Mouse (Mus musculus): ENCODE results near the gene Slc6a16. TPM values are rescaled to one million over a fixed set of nuclear protein-coding genes. Genes with fewer than 3 reads are reported as not detected.
A peak's percentile ranks its signal among the peaks of the same experiment; 100 is the strongest.

Slc6a16 gene
- polyA plus RNA-seq, 1 experiment from 2014 or later, result 0.50 TPM

DNA sequence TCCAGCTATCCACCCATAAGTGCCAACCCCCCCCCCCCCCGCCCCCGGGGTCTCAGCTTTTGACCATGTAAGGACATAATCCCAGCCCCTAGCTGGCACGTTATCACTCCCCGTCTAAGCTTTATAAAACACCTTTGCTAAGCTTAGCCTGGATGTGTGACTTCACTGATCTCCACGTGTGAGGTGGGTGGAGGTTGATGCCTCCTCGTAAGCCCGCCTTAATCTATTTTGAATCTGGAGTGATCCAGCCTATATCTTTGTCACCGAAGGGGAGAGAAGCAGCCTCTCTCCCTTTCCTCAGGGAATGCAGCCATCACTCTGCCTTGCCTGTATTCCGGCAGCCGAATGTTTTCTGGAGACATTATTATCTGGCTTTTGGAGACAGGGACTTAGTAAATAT is 38.2 kb upstream of the Slc6a16 start:
- ATAC-seq (replicated peaks), result no peak

DNA sequence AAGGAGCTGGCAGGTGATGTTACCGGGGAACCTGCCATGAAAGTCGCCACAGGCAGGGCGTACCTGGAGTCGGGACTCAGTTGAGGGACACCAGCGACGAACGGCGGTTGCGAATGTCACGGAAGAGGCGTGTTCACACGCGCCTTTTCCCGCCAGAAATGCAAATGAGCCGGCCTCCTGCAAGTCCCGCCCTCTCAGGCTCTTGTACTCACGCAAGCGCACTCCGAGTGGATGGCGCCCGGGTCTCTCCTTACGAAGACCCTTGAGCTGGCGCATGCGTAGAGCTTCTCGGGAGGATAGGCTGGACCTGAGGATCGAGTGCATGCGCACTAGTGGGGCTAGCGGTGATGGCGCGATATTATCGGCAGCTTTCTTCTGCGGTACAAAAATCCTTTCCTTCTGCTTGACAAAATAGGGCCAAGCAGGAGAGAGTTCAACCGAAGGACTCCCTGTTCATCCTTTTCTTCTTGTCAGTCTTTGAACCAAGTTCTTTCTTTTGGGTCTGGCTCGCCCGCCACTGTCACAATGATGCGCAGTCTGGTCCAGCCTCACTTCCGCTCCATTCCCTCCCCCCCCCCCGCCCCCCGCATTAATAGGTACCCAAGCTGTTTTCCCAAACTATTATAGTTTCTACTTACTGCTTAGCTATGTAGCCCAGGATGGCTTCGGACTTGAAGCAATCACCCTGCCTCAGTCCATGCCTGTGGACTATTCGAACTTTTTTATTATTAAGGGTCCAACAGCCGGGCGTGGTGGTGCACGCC is 36.3 kb upstream of the Slc6a16 start, which contains the start of gene Ccdc155:
Gene Ccdc155, minus strand, starts transcription at position 513 of the 764 bp plus-strand sequence.
- H3K9me3 ChIP-seq, result no peaks in the 10 kb centered on the region
- H3K27ac ChIP-seq, result peak within 1 kb of the TSS; percentile 87
- no peaks in the 10 kb centered on the region for H3K36me3 ChIP-seq (replicated peaks)
- H3K27me3 ChIP-seq (replicated peaks), result 0 out of 2 replicates have a peak, but pooled peaks cover 6% of the 10 kb centered on the region
- 8% methylated on average over 44 of the region's 44 CpGs for WGBS
- H3K4me2 ChIP-seq, result peak within 1 kb of the TSS; percentile 64
- peaks cover 5% of the 10 kb centered on the region; the same call in 1 of the 2 replicates for H3K4me1 ChIP-seq
- H3K9ac ChIP-seq, result peak within 1 kb of the TSS; percentile 60
- peak; percentile 98 for ATAC-seq (replicated peaks)
- peak within 1 kb of the TSS; percentile 49 for H3K4me3 ChIP-seq

More for the DNA sequence above, 38.2 kb upstream of the Slc6a16 start:
- no peaks in the 10 kb centered on the region for H3K9me3 ChIP-seq
- H3K4me1 ChIP-seq, result peaks cover 15% of the 10 kb centered on the region
- H3K4me3 ChIP-seq, result no peak overlapping the region
- H3K4me2 ChIP-seq, result no peak overlapping the region
- no peaks in the 10 kb centered on the region for H3K36me3 ChIP-seq (replicated peaks)
- no peak overlapping the region for H3K9ac ChIP-seq
- no peak overlapping the region for H3K27ac ChIP-seq
- 0 out of 2 replicates have a peak, but pooled peaks cover 6% of the 10 kb centered on the region for H3K27me3 ChIP-seq (replicated peaks)
- WGBS, result 67% methylated on average over 10 of the region's 10 CpGs

DNA sequence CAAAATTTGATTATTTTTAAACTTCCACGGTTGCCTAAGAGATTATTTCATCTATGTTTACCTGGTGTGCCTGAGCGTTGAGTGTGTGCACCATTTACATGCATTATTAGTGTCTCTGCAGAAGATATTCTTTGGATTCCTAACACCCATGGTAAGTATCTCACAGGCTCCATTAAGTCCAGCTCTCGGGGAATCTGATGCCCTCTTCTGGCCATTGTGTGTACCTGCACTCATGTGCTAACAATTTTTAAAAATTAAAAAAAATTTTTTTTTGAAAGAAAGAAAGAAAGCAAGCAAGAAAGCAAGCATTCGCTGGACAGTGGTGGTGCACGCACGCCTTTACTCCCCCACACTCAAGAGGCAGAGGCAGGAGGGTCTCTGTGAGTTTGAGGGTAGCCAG is 32.6 kb upstream of the Slc6a16 start:
- WGBS, result 82% methylated on average over 6 of the region's 6 CpGs
- peaks cover 5% of the 10 kb centered on the region; the same call in 1 of the 2 replicates for H3K4me1 ChIP-seq
- no peak overlapping the region for H3K4me3 ChIP-seq
- H3K4me2 ChIP-seq, result no peak overlapping the region
- H3K9me3 ChIP-seq, result no peaks in the 10 kb centered on the region
- no peak for ATAC-seq (replicated peaks)
- peaks cover 27% of the 10 kb centered on the region for H3K27me3 ChIP-seq (replicated peaks)
- no peak overlapping the region for H3K27ac ChIP-seq
- H3K36me3 ChIP-seq (replicated peaks), result no peaks in the 10 kb centered on the region
- H3K9ac ChIP-seq, result no peak overlapping the region

DNA sequence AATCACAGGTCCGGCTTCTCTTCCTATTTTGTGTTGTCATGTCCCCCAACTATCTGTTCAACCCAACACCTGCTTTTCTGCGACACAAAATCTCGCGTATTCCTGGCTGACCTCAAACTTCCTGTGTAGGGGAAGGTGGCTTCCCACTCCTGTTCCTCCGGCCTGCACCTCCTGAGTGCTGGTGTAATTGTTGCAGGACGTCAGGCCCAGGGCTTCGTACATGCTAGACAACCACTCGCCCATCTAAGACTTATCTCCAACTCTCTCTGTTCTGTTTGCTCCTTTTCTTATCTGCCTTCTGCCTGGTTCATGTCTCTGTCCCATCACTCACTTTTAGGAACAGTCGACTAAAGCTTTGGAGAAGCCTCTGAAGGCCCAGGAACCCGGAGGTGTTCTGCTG is 29.8 kb upstream of the Slc6a16 start:
- no peaks in the 10 kb centered on the region for H3K36me3 ChIP-seq (replicated peaks)
- H3K9me3 ChIP-seq, result no peaks in the 10 kb centered on the region
- ATAC-seq (replicated peaks), result no peak
- no peak overlapping the region for H3K4me2 ChIP-seq
- peaks cover 8% of the 10 kb centered on the region for H3K4me1 ChIP-seq
- H3K27ac ChIP-seq, result no peak overlapping the region
- 78% methylated on average over 10 of the region's 10 CpGs for WGBS
- H3K4me3 ChIP-seq, result no peak overlapping the region
- peaks cover 23% of the 10 kb centered on the region for H3K27me3 ChIP-seq (replicated peaks)
- H3K9ac ChIP-seq, result no peak overlapping the region

DNA sequence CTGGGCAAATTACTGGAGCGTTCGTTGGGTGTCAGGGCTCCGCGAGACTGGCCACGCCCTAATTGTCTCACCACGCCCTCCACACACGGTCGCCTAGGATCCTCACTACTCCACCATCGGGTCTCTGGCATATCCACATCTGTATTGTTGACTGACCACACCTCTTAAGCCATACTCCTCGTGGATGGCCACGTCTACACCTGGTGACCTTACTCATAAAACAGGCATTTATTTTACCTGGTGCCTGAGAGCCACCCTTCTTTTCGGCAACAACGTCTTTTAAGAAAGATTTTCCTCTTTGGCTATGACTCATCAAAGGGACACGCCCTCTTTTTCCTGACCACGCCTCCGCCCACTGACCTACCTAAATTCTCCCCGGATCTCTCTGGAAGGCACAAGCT is 29.0 kb upstream of the Slc6a16 start, which contains the start of gene Dkkl1:
Gene Dkkl1, minus strand, starts transcription at position 297 of the 401 bp plus-strand sequence.
- no peaks in the 10 kb centered on the region for H3K9me3 ChIP-seq
- no peak for ATAC-seq (replicated peaks)
- no peaks in the 10 kb centered on the region for H3K36me3 ChIP-seq (replicated peaks)
- H3K4me3 ChIP-seq, result 0 out of 2 replicates have a peak within 1 kb of the TSS, but pooled peaks have one; percentile 3
- no peak within 1 kb of the TSS for H3K27ac ChIP-seq
- peak within 1 kb of the TSS; percentile 18; the same call in 1 of the 2 replicates for H3K4me2 ChIP-seq
- H3K4me1 ChIP-seq, result peaks cover 14% of the 10 kb centered on the region
- no peak within 1 kb of the TSS for H3K9ac ChIP-seq
- WGBS, result 8% methylated on average over 17 of the region's 17 CpGs
- peaks cover 23% of the 10 kb centered on the region for H3K27me3 ChIP-seq (replicated peaks)

DNA sequence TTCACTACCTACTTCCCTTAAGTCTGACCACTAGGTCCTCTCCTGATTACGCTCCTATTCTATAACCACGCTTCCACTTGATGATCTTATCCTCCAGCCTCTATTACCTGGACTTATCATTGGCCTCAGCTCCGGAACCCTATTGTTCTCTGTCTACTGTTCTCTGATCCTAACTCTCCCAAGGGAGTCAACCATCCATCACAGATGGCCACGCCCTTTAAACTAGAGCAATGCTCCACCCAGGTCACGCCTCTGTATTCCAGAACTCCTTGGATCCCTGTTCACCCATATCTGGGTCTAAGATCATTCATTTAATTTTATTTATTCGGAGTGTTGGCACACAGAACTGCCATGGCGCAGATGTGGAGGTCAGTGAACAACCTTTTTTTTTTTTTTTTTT is 28.5 kb upstream of the Slc6a16 start:
- H3K9ac ChIP-seq, result no peak overlapping the region
- no peak overlapping the region for H3K4me3 ChIP-seq
- no peak for ATAC-seq (replicated peaks)
- no peak overlapping the region for H3K27ac ChIP-seq
- H3K36me3 ChIP-seq (replicated peaks), result no peaks in the 10 kb centered on the region
- no peak overlapping the region for H3K4me2 ChIP-seq
- 75% methylated on average over 7 of the region's 7 CpGs for WGBS
- H3K4me1 ChIP-seq, result peaks cover 18% of the 10 kb centered on the region
- peaks cover 23% of the 10 kb centered on the region for H3K27me3 ChIP-seq (replicated peaks)
- H3K9me3 ChIP-seq, result no peaks in the 10 kb centered on the region

DNA sequence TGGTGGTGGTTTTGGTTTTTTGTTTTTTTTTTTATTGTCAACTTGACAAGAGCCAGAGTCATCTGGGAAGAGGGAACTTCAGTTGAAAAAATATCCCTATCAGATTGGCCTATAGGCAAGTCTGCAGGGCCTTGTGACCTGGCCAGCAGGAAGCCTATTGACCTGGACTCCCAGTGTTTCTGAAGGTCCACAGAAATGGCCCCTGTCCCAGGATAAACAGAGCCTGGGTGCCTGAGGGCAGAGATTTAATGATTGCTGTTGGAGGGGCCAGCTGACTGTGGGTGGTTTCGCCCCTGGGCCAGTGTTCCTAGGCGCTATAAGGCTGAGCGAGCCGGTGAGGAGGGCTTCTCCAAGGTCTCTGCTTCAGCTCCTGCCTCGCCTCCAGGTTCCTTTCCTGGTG is 27.2 kb upstream of the Slc6a16 start:
- WGBS, result 71% methylated on average over 5 of the region's 5 CpGs
- no peak overlapping the region for H3K4me2 ChIP-seq
- H3K4me1 ChIP-seq, result peaks cover 19% of the 10 kb centered on the region
- no peak for ATAC-seq (replicated peaks)
- H3K4me3 ChIP-seq, result no peak overlapping the region
- no peaks in the 10 kb centered on the region for H3K36me3 ChIP-seq (replicated peaks)
- H3K27ac ChIP-seq, result no peak overlapping the region
- no peak overlapping the region for H3K9ac ChIP-seq
- peaks cover 23% of the 10 kb centered on the region for H3K27me3 ChIP-seq (replicated peaks)
- H3K9me3 ChIP-seq, result no peaks in the 10 kb centered on the region

DNA sequence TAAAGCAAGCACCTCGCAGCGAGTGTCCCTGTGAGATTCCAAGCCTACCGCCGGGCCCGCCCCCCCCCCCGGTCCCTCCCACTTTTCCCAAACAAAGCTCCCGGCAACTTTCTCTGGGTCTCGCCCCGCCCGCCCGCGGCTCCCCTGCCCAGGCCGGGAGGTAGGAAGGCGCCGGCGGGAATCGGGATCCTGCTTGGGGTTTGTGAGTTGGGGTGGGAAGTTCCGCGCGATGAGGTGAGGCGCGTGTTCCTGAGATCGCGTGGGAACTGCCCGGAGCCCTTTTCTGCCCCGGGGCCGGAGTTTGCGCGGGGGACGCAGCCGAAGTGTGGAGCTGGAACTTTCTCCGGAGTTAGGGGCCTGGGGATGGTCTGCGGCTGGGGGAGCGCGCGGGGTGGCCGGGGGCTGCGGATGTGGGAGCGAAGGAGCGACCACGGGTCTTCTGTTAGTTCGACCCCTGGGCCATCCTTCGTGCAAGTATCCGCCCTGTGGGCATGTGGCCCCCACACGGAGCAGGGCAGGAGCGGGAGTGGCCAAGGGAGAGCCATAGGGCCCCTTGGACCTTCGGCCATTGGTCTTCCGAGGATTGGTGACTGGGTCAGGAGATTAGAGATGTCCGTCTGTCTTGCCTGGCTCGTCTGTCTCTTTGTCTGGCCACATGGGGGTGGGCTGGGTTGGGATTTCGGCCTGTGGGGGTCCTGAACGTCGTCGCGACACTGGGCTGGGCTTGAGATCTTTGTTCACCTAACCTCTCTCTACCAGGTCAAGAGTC is 25.0 kb upstream of the Slc6a16 start, which contains the start of gene Tead2:
Gene Tead2, plus strand, starts transcription at position 81 of the 769 bp plus-strand sequence.
- Histone ChIP-seq H3K4me2 (peak within 1 kb of the TSS; percentile 63), H3K9me3 (no peaks in the 10 kb centered on the region), H3K4me1 (peaks cover 19% of the 10 kb centered on the region), H3K36me3 (replicated peaks) (no peaks in the 10 kb centered on the region), H3K27ac (peak within 1 kb of the TSS; percentile 71), H3K27me3 (replicated peaks) (peaks cover 15% of the 10 kb centered on the region), H3K4me3 (peak within 1 kb of the TSS; percentile 42), H3K9ac (peak within 1 kb of the TSS; percentile 43)
- 2% methylated on average over 54 of the region's 55 CpGs for WGBS
- ATAC-seq (replicated peaks), result peak; percentile 43

DNA sequence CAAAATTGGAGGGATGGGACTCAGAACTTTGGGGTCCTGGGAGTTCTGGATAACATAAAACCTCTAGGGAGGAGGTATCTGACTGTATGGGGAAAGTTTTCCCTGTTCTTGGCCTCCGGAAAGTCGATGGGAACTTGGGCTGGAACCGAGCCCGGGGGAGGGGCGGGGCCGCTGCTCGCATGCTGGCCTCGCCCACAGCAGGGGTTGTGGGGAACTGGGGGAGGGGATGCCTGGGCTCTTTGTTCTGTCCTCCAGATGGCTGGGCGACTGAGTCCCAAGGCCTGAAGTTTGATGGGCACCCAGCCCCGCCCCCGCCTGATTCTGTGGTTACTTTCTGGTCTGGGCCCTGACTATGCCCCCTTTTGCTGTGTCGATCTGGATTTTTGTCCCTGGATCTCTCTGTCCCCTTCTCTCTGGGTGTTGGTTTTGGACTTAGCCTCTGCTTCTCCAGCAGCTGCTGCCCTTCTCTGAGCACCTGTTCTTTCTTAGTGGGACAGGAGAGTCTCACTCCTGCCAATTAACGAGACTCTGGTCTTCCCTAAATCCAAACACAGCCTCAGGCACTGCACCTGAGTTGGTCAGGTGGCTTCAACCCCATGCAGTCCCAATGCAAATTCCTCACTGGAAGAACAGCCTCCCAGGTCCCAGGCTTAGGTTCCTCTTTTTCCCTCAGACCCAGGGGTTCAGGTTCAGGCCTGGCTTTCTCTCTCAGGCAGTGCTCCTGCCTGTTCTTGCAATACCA is 24.3 kb upstream of the Slc6a16 start:
- no peaks in the 10 kb centered on the region for H3K36me3 ChIP-seq (replicated peaks)
- ATAC-seq (replicated peaks), result peak; percentile 55; the same call in 1 of the 2 replicates
- 1% methylated on average over 13 of the region's 13 CpGs for WGBS

DNA sequence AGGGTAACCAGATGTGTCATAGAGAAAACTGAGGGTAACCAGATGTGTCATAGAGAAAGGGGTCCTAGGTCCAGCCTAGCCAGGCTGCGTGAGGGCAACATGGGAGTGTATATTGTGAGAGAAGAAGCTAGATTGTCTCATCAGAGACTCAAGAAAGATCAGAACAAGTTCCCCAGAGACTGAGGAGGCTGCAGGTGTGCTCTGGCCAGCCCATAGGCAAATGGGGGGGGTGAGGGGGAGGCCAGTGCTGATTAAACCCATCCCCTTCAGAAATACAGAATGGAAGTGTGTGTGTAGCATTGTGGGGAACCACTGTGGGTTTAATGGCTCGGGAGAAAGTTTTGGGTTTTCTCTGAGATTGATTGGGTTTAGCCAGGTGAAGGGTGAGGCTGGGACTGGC is 19.2 kb upstream of the Slc6a16 start:
- Histone ChIP-seq H3K36me3 (replicated peaks) (no peaks in the 10 kb centered on the region), H3K4me3 (no peak overlapping the region), H3K9me3 (no peaks in the 10 kb centered on the region), H3K27me3 (replicated peaks) (no peaks in the 10 kb centered on the region), H3K9ac (no peak overlapping the region), H3K4me2 (no peak overlapping the region), H3K27ac (no peak overlapping the region), H3K4me1 (peaks cover 6% of the 10 kb centered on the region; the same call in 1 of the 2 replicates)
- 94% methylated on average over 2 of the region's 2 CpGs for WGBS
- no peak for ATAC-seq (replicated peaks)

More for the DNA sequence above, 24.3 kb upstream of the Slc6a16 start:
- H3K27me3 ChIP-seq (replicated peaks), result peaks cover 7% of the 10 kb centered on the region
- peak overlapping the region; percentile 43 for H3K9ac ChIP-seq
- H3K4me1 ChIP-seq, result peaks cover 19% of the 10 kb centered on the region
- H3K4me2 ChIP-seq, result peak overlapping the region; percentile 63
- H3K27ac ChIP-seq, result peak overlapping the region; percentile 71
- H3K9me3 ChIP-seq, result no peaks in the 10 kb centered on the region
- H3K4me3 ChIP-seq, result peak overlapping the region; percentile 42

DNA sequence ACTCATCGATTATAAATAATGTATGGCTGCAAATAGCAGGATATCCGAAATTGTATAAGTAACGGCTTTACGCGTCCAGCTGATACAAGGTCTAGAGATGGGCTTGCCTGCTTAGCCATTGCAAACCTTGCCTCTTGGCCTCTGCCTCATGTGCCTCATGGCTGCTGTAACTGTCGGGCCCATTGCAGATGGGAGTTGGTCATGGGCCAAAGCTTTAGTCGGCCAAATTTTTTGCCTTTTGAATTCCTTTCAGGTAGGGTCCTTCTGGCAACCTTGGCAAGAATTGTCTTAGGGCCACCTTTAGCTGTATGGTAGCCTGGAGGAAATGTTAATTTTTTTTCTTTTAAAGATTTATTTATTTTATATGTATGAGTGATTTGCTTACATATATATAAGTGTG is 16.1 kb upstream of the Slc6a16 start:
- Histone ChIP-seq H3K4me3 (no peak overlapping the region), H3K27ac (no peak overlapping the region), H3K27me3 (replicated peaks) (no peaks in the 10 kb centered on the region), H3K4me2 (no peak overlapping the region), H3K9ac (no peak overlapping the region), H3K4me1 (no peaks in the 10 kb centered on the region), H3K36me3 (replicated peaks) (no peaks in the 10 kb centered on the region), H3K9me3 (no peaks in the 10 kb centered on the region)
- WGBS, result 96% methylated on average over 7 of the region's 7 CpGs
- no peak for ATAC-seq (replicated peaks)

DNA sequence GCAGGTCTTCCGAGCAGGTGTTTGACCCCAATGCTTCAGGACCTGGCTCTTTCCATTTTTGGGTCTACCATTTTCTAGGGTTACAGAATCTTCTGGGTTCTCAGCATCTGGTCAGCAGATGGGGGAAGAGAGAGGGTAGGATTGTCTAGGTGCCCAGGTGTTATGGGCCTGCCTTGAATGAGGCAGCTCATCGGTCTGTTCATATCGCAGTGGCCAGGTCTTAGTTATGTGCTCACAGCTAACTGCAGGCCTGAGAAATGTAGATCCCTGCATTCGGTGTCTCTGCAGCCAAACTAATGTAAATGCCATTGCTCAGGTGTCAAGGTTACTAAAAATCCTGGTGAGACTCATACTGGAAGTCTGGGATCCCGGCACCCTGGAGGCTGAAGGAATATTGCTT is 14.5 kb upstream of the Slc6a16 start:
- no peak overlapping the region for H3K9ac ChIP-seq
- no peak overlapping the region for H3K4me2 ChIP-seq
- no peaks in the 10 kb centered on the region for H3K36me3 ChIP-seq (replicated peaks)
- H3K27me3 ChIP-seq (replicated peaks), result no peaks in the 10 kb centered on the region
- H3K27ac ChIP-seq, result no peak overlapping the region
- H3K4me1 ChIP-seq, result no peaks in the 10 kb centered on the region
- H3K4me3 ChIP-seq, result no peak overlapping the region
- no peaks in the 10 kb centered on the region for H3K9me3 ChIP-seq
- WGBS, result 96% methylated on average over 5 of the region's 5 CpGs
- ATAC-seq (replicated peaks), result no peak
